Mouse (Mus musculus) heart, postnatal 25 days (tissue): ENCODE results near the gene Polr2j. TPM values are rescaled to one million over a fixed set of nuclear protein-coding genes. Genes with fewer than 3 reads are reported as not detected.
A peak's percentile ranks its signal among the peaks of the same experiment; 100 is the strongest.
"Not testable (repeated sequence)": the region's sequence is repeated elsewhere in the genome, so short reads cannot be mapped to it uniquely, and the experiment has no call there.

Experiments
- DNase-seq: peaks from one replicate; pipeline ENCODE4 v3.0.0; 2022; ENCODE audit warnings: low spot score
- intact Hi-C: fragments of 180-260 bp; cut with DNase I; formaldehyde crosslinking; loops from one replicate; pipeline ENCODE4 v1.15.1; 2025
- microRNA-seq: library from miRNA; unstranded; fragments of <30 nt; microRNA quantifications from one replicate; pipeline ENCODE4 v1.2.0, GENCODE M21; 2022
- total RNA-seq, 2 experiments: library from RNA; stranded (reverse); gene quantifications; 2 replicates each; pipeline ENCODE4 v1.2.3; 2021

Gene Polr2j
- total RNA-seq, 2 experiments from 2014 or later: 64.4 to 71.9 TPM

DNA sequence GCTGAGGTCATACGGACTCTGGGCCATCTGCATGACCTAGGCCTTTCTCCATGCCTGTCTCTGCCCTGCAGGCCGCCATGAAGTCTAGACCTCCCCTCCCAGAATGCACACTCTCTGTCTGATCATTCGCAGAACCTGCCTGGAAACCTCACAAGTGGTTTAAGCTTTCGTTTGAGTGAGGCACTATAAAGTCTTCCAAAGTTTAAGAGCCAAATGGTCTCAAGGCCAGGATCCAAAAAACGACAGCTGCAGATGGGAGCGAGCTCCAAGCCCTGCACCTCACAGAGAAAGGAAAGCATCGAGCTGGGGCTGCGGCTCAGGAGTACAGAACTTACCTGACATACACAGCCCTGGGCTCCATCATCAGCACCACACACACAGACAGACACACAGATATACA, 35.9 kb downstream of the Polr2j start:
- no peak for DNase-seq

GRCm38 (mm10) chr5:136155399-136155798, 39.0 kb downstream of the Polr2j start:
- DNase-seq: no peak
- intact Hi-C loops: no loop called here

More for the DNA sequence above, 35.9 kb downstream of the Polr2j start:
- intact Hi-C loops: no loop called here

DNA sequence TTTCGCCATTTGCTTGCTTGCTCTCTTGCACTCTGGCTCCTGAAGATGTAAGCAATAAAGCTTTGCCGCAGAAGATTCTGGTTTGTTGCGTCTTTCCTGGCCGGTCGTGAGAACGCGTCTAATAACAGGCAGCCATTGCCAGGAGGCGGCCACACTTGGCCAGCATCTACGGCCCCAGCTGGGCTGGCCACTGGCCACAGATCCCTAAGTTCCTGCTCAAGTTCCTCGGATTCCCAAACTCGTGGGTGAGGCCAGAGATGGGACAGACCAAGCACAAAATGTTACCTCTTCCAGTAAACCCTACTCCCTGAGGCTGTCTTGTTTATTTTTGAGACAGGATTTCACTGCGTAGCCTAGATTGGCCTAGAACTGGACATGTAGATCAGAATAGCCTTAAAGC, 43.7 kb downstream of the Polr2j start:
- DNase-seq: peak; percentile 60
- intact Hi-C loops: not testable (repeated sequence)

- no peak for DNase-seq
- intact Hi-C loops: no loop called here
Measured at GRCm38 (mm10) chr5:136163807-136164474, 47.5 kb downstream of the Polr2j start.

GRCm38 (mm10) chr5:136165246-136165645, 48.8 kb downstream of the Polr2j start:
- no peak for DNase-seq
- intact Hi-C loops: no loop called here

GRCm38 (mm10) chr5:136167296-136167695, 50.9 kb downstream of the Polr2j start:
- intact Hi-C loops: no loop called here
- no peak for DNase-seq

DNA sequence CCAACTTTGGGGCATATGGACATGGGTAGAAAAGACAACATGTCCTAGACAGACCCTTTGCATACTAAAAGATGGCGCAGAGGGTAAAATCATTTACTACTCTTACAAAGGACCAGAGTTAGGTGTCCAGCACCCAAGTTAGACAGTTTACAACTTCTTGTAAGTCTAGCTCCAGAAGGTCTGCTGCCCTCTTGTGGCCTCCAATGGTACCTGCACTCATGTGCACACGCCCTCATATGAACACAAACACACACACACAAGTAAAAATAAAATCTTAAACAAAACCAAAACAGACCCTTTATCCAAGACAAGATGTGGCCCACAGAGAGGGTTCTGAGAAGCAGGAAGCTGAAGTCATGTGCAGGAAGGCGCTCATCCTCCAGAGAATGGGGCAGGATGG, 51.6 kb downstream of the Polr2j start:
- intact Hi-C loops: no loop called here

DNA sequence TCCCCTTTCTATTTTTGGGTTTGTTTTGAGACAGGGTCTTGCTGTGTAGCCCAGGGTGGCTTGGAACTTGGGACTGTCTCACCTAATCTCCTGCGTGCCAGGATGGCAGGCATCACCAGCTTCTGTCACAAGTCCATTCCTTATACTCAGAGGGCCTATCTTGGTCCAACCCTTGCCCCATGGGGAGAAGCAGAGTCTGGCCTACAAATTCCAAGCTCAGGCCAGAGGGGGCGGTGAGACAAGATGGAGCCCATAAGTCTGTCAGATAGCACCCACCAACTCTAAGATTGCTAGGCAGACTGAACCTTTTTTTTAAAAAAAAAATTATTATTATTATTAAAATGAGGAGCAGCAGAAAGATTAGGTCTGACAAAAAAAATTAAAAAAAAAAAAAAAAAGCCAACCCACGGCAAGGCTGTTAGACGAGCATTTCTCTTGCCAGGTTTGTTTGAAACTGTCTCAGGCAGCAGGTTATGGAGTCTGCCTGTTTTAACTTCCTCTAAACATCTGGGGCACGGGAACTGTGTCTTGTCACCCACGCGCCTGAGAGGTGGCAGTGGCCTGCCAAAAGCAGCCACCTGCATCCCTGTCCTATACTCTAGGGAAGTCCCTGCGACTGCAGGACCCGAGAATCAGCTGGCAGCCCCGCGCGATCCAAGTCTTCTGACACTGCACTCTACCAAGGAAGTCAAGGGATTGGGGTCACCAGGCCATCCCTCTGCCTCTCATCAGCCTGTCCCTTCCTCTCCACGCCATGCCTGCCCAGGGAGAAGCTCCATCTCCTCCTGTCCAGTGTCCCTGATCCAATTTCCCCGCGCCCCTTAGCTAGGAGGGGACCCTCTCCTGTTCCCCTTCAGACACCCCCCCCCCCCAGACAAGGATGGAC, 53.4 kb downstream of the Polr2j start:
- no peak for DNase-seq
- intact Hi-C loops: no loop called here

More for the DNA sequence above, 51.6 kb downstream of the Polr2j start:
- DNase-seq: no peak

- peak; percentile 68 for DNase-seq
- intact Hi-C loops: no loop called here
Measured at GRCm38 (mm10) chr5:136170512-136171362, 54.3 kb downstream of the Polr2j start, which contains the start of gene Orai2. Gene Orai2 (minus strand): TSS chr5:136170713.

DNA sequence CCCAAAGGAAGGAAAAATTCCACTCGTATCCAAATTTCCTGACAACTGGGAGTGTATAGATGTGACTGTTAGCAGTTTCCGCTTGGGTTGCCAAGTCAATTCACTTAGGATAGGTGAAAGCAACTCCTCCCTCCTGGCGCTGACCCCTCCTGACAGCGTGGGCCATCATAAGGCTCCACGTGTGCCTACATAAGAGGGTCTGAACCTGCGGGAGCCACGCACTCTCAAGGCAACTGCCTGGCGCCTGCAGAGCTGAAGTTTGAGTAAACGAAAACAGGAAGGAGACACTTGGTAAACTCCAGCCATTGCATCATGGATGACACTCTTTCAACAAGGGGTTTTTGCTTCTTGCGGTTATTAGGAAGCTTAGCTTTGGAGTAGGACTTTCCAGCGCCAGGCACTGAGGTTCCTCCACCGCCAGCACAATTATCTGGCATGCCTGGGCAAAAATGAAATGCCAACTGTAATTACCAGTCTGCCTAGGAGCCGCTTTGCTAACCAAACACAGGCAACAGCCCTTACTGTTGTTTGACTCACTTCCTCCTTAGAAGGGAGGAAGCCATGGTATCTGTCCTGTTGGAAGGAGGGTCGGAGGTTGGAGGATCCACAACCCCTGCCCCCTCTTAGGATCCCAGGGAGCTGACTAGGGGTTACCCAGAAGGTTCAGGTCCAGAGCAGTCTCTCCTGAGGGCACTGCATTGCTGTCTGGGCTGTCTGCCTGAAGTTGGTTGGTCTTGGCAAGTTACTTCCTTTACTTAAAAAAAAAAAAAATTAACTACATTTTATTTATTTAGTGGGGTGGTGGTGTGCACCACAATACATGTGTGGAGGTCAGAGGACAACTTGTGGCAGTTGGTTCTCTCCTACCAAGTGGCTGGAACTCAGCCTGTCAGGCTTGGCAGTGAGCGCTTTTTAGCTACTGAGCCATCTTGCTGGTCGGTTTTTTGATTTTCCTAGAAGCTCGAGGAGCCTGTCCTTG, 55.2 kb downstream of the Polr2j start:
- intact Hi-C loops: no loop called here

More for the DNA sequence above, 55.2 kb downstream of the Polr2j start:
- no peak for DNase-seq

Small RNA genes within 50 kb of the gene (microRNA-seq; reads per million reads assigned to microRNA genes)
- gene Mir7035: 1.1 reads per million

Other genes with a start within 250 kb of the Polr2j start
- 100 to 1,000 TPM; 385 to 513 TPM for gene Hspb1, start 228.7 kb upstream of the Polr2j start, total RNA-seq
- 100 to 1,000 TPM; 285 to 296 TPM for gene Ywhag, start 182.0 kb upstream of the Polr2j start, total RNA-seq
- under 1 TPM; 0.28 to 0.68 TPM for gene Ssc4d, start 142.1 kb upstream of the Polr2j start, total RNA-seq
- gene Zp3, start 136.5 kb upstream of the Polr2j start, total RNA-seq: not detected
- gene Dtx2, start 121.8 kb upstream of the Polr2j start, total RNA-seq: 1 to 10 TPM; 7.9 to 8.4 TPM
- 10 to 100 TPM; 20.0 to 28.8 TPM for gene Upk3b, start 78.1 kb upstream of the Polr2j start, total RNA-seq
- not detected for gene Upk3bl, start 62.1 kb upstream of the Polr2j start, total RNA-seq
- 1 to 10 TPM; 6.5 to 7.2 TPM for gene Rasa4, start 32.7 kb upstream of the Polr2j start, total RNA-seq
- 1 to 10 TPM; 5.0 to 6.3 TPM for gene Lrwd1, start 19.4 kb downstream of the Polr2j start, total RNA-seq
- 1 to 10 TPM; 5.3 to 6.0 TPM for gene Alkbh4, start 19.5 kb downstream of the Polr2j start, total RNA-seq
- gene Orai2, start 54.1 kb downstream of the Polr2j start, total RNA-seq: 1 to 10 TPM in 1 of 2 experiments, under 1 TPM in 1; 0.87 to 1.2 TPM
- 10 to 100 TPM; 17.3 to 20.9 TPM for gene Prkrip1, start 82.3 kb downstream of the Polr2j start, total RNA-seq
- gene Sh2b2, start 129.9 kb downstream of the Polr2j start, total RNA-seq: under 1 TPM; 0.62 to 0.75 TPM